Mouse (Mus musculus) embryonic facial prominence, embryonic 12.5 days (tissue): ENCODE measurements around the gene Tstd1. TPM values are rescaled to one million over a fixed set of nuclear protein-coding genes. Genes with fewer than 3 reads are reported as not detected.

Experiments used
- ATAC-seq: fragments of 200-750 bp; cut with Nextera tagmentation; 2 replicates; pipeline ENCODE4 v1.8.0; 2017; ENCODE audit not compliant: insufficient number of reproducible peaks, insufficient read depth, low FRiP score, low TSS enrichment
- H3K27ac ChIP-seq: fragments of 300-500 bp; sonication (generic); 2 replicates; pipeline ENCODE4 v1.5.1; 2016; ENCODE audit warnings: mild to moderate bottlenecking
- H3K27me3 ChIP-seq: fragments of 300-500 bp; sonication (generic); 2 replicates; pipeline ENCODE4 v1.6.1; 2016; ENCODE audit warnings: mild to moderate bottlenecking, moderate library complexity
- H3K36me3 ChIP-seq: fragments of 300-500 bp; sonication (generic); 2 replicates; pipeline ENCODE4 v1.6.1; 2016; ENCODE audit warnings: mild to moderate bottlenecking
- H3K4me1 ChIP-seq: fragments of 300-500 bp; sonication (generic); 2 replicates; pipeline ENCODE4 v1.6.1; 2016
- H3K4me2 ChIP-seq: fragments of 300-500 bp; sonication (generic); replicated peaks from 2 replicates; pipeline ENCODE4 v1.6.1; 2016; ENCODE audit warnings: mild to moderate bottlenecking, moderate library complexity
- H3K4me3 ChIP-seq: fragments of 300-500 bp; sonication (generic); 2 replicates; pipeline ENCODE4 v1.5.1; 2016; ENCODE audit warnings: mild to moderate bottlenecking
- H3K9ac ChIP-seq: fragments of 300-500 bp; sonication (generic); 2 replicates; pipeline ENCODE4 v1.6.1; 2016; ENCODE audit warnings: mild to moderate bottlenecking, moderate library complexity
- H3K9me3 ChIP-seq: fragments of 300-500 bp; sonication (generic); 2 replicates; pipeline ENCODE4 v1.6.1; 2016; ENCODE audit warnings: mild to moderate bottlenecking, moderate library complexity
- WGBS: fragments of 180-500 bp; shearing (Covaris S2); methylation state at CpG from one replicate; pipeline ENCODE4 v1.1.7; 2016; 5-methylcytosine and 5-hydroxymethylcytosine counted together
- polyA plus RNA-seq: library from polyadenylated mRNA; unstranded; fragments of >200 nt; fragmentation: Nextera tagmentation; extraction: Ambion mirVana; gene quantifications from 2 replicates; pipeline ENCODE4 v1.2.1, GENCODE M21; 2016

The Tstd1 gene
- polyA plus RNA-seq, 1 experiment from 2014 or later: 5.8 TPM

DNA sequence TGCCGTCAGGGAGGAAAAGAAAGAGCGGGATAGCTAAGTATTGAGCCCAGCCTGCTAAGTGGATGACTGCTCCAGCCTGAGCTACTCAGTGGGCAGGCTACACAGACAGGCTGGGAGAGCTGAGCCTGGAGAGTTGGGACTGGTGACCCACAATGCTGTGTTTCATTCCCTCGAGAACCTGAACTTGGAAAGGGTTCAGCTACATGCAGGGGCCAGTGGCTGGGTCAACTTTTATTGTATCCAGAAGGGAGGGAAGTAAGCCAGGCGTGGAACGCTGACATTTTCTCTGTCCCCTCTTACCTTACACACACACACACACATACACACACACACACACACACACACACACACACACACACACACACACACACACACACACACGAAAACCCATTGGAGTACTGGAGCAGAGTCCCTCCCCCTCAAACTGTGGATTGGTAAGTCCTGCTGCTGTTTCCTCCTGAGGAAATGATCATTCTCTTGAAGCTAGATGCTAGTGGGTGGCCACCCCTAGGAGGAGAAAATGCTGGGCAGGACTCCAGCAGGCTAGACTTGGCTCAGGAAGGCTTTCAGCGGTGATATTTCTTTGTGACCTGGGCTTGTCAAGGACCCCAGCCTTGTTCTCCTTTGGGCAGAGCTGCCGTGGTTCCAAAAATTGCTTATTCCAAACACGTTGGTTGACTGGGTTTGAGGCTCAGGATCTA lies 21.5 kb downstream of the Tstd1 start:
- 0 out of 2 replicates have a peak overlapping the region, but pooled peaks have one; percentile 60 for H3K4me2 ChIP-seq
- 0 out of 2 replicates have a peak, but pooled peaks cover 3% of the 10 kb centered on the region for H3K4me1 ChIP-seq
- 0 out of 2 replicates have a peak, but pooled peaks cover 6% of the 10 kb centered on the region for H3K9me3 ChIP-seq
- no peaks in the 10 kb centered on the region for H3K36me3 ChIP-seq
- ATAC-seq: no peak
- 41% methylated on average over 9 of the region's 9 CpGs for WGBS
- no peak overlapping the region for H3K9ac ChIP-seq
- peaks cover 32% of the 10 kb centered on the region for H3K27me3 ChIP-seq
- 0 out of 2 replicates have a peak overlapping the region, but pooled peaks have one; percentile 36 for H3K27ac ChIP-seq
- H3K4me3 ChIP-seq: no peak overlapping the region

DNA sequence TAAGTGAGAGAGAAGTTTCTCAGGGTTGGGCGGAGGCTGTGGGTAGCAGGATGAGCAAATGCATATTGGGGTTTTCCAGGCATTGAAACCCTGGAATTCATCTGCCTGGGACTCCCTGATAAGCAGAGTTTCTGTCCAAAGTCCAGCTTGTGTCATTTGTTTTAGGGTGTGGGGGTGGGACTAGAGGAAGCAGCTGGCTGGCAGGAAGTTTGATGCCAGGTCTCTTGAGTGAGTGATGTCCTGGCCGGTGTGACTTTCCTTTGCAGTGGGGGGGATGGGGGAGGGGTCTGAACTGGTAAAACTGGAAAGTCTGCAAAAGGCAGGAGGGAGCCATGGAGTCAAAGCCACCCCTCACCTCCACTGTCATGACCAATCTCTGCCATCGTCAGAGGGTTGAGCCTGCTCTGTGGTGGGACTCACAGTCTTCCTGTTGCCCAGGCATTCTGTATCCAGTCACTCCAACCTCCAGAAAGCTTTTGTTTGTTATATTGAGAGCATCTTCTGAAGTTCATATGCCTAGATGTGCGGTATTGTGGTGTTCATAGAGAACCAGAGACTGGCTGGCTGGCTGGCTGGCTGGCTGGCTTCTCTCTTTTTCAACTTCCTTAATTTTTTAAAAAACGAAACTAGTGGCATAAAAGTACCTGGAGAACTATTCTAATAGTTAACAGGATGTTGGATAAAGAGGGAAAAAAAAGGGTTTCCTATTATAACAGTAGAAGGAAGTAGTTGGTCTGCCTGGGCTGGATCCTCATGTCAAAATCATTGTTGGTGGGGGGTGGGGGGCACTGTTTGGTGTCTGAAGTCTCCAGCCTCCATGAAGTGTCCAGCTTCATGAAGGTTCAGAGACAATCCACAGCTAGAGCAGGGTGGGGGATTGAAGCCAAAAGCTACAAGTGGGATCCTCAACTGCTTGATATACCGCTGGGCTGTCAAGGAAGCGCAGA lies 23.1 kb downstream of the Tstd1 start:
- H3K4me2 ChIP-seq: no peak overlapping the region
- H3K36me3 ChIP-seq: no peaks in the 10 kb centered on the region
- peaks cover 26% of the 10 kb centered on the region for H3K27me3 ChIP-seq
- H3K27ac ChIP-seq: no peak overlapping the region
- 49% methylated on average over 7 of the region's 7 CpGs for WGBS
- H3K9me3 ChIP-seq: 0 out of 2 replicates have a peak, but pooled peaks cover 6% of the 10 kb centered on the region
- H3K9ac ChIP-seq: no peak overlapping the region
- H3K4me1 ChIP-seq: 0 out of 2 replicates have a peak, but pooled peaks cover 3% of the 10 kb centered on the region
- no peak overlapping the region for H3K4me3 ChIP-seq
- ATAC-seq: no peak

DNA sequence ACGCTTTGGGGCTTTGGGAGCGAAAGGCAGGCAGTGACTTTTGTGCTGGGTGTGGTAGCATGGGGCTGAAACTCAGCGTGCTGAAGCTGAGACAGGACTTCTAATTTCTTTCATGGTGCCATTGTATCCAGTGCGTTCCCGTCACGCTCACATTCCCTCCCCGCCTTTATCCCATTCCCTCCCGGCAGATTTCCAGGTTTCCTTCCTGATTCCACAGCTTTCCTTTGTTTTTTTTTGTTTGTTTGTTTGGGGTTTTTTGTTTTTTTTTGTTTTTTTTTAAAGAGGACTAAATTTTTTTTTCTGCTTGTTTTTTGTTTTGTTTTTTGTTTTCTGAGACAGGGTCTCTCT lies 23.7 kb downstream of the Tstd1 start:
- Histone ChIP-seq H3K27me3 (peaks cover 20% of the 10 kb centered on the region), H3K9me3 (0 out of 2 replicates have a peak, but pooled peaks cover 6% of the 10 kb centered on the region), H3K4me3 (no peak overlapping the region), H3K4me2 (no peak overlapping the region), H3K27ac (no peak overlapping the region), H3K9ac (no peak overlapping the region), H3K36me3 (no peaks in the 10 kb centered on the region), H3K4me1 (0 out of 2 replicates have a peak, but pooled peaks cover 5% of the 10 kb centered on the region)
- WGBS: 62% methylated on average over 8 of the region's 8 CpGs
- ATAC-seq: no peak

DNA sequence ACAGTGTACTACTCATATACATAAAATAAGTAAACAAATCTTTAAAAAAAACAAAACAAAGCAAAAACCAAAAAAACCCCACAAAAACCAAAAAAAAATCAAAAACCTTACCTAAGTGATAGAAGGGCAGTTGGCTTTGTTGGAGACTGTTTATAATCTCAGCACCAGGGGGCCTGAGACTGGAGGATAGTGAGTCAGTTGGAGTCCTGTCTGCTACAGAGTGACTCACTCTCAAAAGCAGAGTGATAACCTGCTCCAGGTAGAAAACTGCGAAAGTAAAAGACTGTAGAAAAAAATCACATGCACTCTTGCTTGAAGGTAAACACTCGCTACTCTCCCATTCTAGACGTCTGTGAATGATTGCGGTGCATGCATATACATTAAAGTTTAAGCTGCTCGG lies 26.4 kb downstream of the Tstd1 start:
- ATAC-seq: no peak
- 86% methylated on average over 5 of the region's 5 CpGs for WGBS
- Histone ChIP-seq H3K27me3 (peaks cover 4% of the 10 kb centered on the region), H3K27ac (no peak overlapping the region), H3K9me3 (0 out of 2 replicates have a peak, but pooled peaks cover 6% of the 10 kb centered on the region), H3K4me3 (no peak overlapping the region), H3K4me2 (no peak overlapping the region), H3K9ac (no peak overlapping the region), H3K4me1 (0 out of 2 replicates have a peak, but pooled peaks cover 2% of the 10 kb centered on the region), H3K36me3 (no peaks in the 10 kb centered on the region)

DNA sequence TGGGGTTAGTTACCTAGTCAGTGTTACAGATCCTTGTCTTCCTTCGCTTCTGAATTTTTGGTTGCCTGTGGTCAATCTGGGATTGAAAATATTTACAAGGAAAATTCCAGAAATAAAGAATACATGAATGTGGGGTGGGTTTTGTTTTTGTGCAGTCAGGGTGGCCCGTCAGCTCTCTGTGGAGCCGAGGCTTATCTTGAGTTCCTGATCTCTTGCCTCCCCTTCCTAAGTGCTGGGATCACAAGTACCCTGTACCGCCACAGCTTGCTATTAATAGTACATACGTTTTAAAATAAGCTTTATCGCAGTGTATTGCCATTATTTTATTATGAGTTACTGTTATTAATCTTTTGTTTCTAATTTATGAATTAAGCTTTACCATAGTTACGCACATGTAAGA lies 28.2 kb downstream of the Tstd1 start:
- WGBS: 62% methylated on average over 7 of the region's 7 CpGs
- ATAC-seq: no peak
- H3K36me3 ChIP-seq: no peaks in the 10 kb centered on the region
- 0 out of 2 replicates have a peak, but pooled peaks cover 6% of the 10 kb centered on the region for H3K9me3 ChIP-seq
- H3K4me1 ChIP-seq: 0 out of 2 replicates have a peak, but pooled peaks cover 2% of the 10 kb centered on the region
- no peak overlapping the region for H3K4me2 ChIP-seq
- no peak overlapping the region for H3K9ac ChIP-seq
- H3K27me3 ChIP-seq: no peaks in the 10 kb centered on the region
- no peak overlapping the region for H3K4me3 ChIP-seq
- no peak overlapping the region for H3K27ac ChIP-seq

DNA sequence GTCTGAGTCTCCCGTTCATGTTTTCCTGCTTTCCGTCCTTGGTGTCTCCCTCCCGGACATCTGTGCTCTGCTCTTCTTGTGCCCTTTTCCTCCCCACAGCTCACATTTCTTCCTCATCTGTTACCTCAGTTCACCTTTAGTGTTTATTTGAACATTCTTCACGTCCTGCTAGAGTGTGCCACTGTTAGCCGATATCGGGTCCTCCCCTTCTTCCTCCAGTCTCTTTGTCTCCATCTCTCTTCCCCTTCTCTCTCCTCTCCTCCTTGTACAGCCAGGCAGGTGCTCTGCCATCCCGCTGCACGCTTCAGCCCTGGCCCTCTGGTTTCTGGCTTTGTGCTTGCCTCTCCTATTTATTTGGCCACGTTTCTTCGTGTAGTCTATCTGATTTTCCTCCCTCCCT lies 29.0 kb downstream of the Tstd1 start:
- Histone ChIP-seq H3K4me1 (0 out of 2 replicates have a peak, but pooled peaks cover 2% of the 10 kb centered on the region), H3K9me3 (0 out of 2 replicates have a peak, but pooled peaks cover 6% of the 10 kb centered on the region), H3K36me3 (no peaks in the 10 kb centered on the region), H3K9ac (no peak overlapping the region), H3K27ac (no peak overlapping the region), H3K4me3 (no peak overlapping the region), H3K27me3 (no peaks in the 10 kb centered on the region), H3K4me2 (no peak overlapping the region)
- WGBS: 53% methylated on average over 10 of the region's 10 CpGs
- ATAC-seq: no peak

DNA sequence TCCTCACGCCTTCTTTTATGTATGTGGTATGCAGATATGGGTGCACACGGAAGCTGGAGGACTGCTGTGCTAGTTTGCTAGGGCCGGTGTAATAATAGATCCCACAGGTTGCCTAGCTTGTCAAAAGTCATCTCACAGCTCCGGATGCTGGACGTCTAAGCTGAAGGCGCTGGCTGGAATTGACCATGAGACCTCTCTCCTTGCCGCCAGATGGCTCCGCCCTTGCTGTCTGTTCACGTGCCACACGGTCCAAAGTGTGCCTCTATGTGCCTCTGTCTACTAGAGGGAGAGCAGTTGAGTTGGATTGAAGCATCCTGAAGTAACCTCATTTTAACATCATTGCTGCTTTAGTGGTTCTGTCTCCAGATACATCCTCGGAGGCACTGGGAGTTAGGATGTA lies 31.4 kb downstream of the Tstd1 start:
- Histone ChIP-seq H3K4me2 (no peak overlapping the region), H3K9me3 (no peaks in the 10 kb centered on the region), H3K4me1 (0 out of 2 replicates have a peak, but pooled peaks cover 2% of the 10 kb centered on the region), H3K9ac (no peak overlapping the region), H3K36me3 (no peaks in the 10 kb centered on the region), H3K27ac (no peak overlapping the region), H3K4me3 (no peak overlapping the region), H3K27me3 (no peaks in the 10 kb centered on the region)
- WGBS: 79% methylated on average over 11 of the region's 11 CpGs
- ATAC-seq: no peak

DNA sequence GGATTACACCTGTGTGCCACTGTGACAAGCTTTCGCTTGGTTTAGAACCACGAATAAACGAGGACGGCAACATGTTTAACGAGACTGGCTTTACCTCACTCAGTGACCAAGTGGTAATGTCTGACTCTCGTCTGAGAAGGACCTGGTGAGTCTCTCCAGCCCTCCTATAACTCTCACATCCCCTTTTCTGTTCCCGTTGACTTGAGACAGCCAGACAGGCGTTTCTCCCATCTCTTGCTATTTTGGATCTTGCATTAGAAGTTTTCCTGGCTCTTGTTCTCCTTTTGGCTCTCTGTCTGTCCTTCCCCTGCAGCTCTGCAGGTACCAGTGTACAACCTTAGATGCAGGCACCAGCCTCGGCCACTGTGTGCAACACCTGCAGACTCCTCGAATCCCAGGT lies 32.3 kb downstream of the Tstd1 start:
- no peak for ATAC-seq
- 84% methylated on average over 10 of the region's 10 CpGs for WGBS

DNA sequence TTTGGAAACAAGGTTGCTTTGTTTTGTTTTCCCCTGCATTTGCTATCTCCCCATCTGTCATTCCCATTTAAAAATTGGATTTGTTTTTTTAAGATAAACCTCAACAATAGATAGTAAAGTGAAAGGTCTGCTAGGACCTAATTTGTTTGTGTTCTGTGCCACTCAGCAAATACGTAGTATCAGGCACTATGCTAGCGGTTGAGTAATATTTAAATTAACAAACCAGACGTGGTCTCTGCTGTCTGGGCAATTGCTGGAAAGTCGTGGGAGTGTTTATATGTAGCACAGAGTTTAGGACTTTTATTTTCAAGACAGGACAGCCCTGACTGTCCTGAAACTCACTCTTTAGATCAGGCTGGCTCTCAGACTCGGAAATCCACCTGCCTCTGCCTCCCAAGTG lies 33.9 kb downstream of the Tstd1 start:
- 74% methylated on average over 5 of the region's 5 CpGs for WGBS
- H3K27me3 ChIP-seq: no peaks in the 10 kb centered on the region
- no peaks in the 10 kb centered on the region for H3K9me3 ChIP-seq
- H3K36me3 ChIP-seq: no peaks in the 10 kb centered on the region
- no peak overlapping the region for H3K9ac ChIP-seq
- no peak overlapping the region for H3K4me3 ChIP-seq
- H3K4me2 ChIP-seq: no peak overlapping the region
- ATAC-seq: no peak
- no peak overlapping the region for H3K27ac ChIP-seq
- H3K4me1 ChIP-seq: no peaks in the 10 kb centered on the region

More for the DNA sequence above, 32.3 kb downstream of the Tstd1 start:
- Histone ChIP-seq H3K4me3 (no peak overlapping the region), H3K36me3 (no peaks in the 10 kb centered on the region), H3K4me1 (0 out of 2 replicates have a peak, but pooled peaks cover 2% of the 10 kb centered on the region), H3K4me2 (no peak overlapping the region), H3K9ac (no peak overlapping the region), H3K9me3 (no peaks in the 10 kb centered on the region), H3K27ac (no peak overlapping the region), H3K27me3 (no peaks in the 10 kb centered on the region)

DNA sequence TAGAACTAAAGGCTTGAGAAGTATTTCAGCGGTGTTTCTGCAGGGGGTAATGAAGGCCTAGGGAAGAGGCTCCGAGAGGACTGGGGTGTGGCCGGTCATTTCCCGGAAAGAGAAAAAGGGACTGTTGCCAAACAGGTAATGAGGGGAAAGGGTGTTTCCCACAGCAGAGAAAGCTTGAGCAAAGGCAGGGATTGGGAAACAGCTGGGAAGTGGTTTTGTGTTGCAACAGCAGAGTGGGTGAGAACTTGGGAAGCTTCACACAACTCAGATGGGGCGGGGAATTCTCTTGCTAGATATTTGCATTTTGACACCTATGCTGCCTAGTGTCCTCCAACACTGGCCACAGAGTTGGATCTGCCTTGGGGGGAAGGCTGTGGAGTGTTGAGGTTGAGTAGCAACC lies 34.3 kb downstream of the Tstd1 start:
- Histone ChIP-seq H3K4me3 (no peak overlapping the region), H3K4me2 (no peak overlapping the region), H3K9ac (no peak overlapping the region), H3K27ac (no peak overlapping the region), H3K4me1 (no peaks in the 10 kb centered on the region), H3K9me3 (no peaks in the 10 kb centered on the region), H3K27me3 (no peaks in the 10 kb centered on the region), H3K36me3 (no peaks in the 10 kb centered on the region)
- no peak for ATAC-seq
- WGBS: 79% methylated on average over 5 of the region's 5 CpGs

DNA sequence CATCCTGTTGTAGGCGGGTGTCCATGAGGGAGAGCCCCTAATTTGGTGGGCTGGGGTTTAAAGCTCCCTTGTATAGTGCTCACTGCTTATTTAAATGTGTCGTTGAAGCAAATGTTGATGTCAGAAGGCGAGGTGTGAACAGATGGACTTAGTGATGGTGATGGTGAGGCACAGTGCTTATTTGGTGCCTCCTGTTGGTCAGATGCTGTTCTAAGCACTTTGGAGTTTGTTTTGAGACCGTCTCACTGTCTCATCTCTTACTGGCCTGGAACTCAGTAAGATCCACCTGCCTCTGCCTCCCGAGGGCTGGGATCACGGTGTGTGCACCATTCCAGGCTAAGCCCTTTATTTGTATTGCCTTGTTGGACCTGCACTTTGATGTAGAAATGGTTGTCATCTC lies 36.3 kb downstream of the Tstd1 start:
- WGBS: 86% methylated on average over 6 of the region's 6 CpGs
- H3K4me1 ChIP-seq: peaks cover 5% of the 10 kb centered on the region; the same call in 1 of the 2 replicates
- H3K27me3 ChIP-seq: no peaks in the 10 kb centered on the region
- H3K4me3 ChIP-seq: no peak overlapping the region
- H3K9me3 ChIP-seq: no peaks in the 10 kb centered on the region
- H3K27ac ChIP-seq: no peak overlapping the region
- no peak for ATAC-seq
- no peaks in the 10 kb centered on the region for H3K36me3 ChIP-seq
- no peak overlapping the region for H3K9ac ChIP-seq
- no peak overlapping the region for H3K4me2 ChIP-seq
